Mouse (Mus musculus) liver, embryonic 14.5 days (tissue): Measurements from ENCODE around the gene Myl7. TPM values are rescaled to one million over a fixed set of nuclear protein-coding genes. Genes with fewer than 3 reads are reported as not detected.

ENCODE experiments used
- ATAC-seq: fragments of 200-750 bp; cut with Nextera tagmentation; 2 replicates; pipeline ENCODE4 v1.8.0; 2017; ENCODE audit warnings: moderate number of reproducible peaks, mild to moderate bottlenecking, moderate library complexity; ENCODE audit not compliant: insufficient read depth
- DNase-seq, 3 experiments: peaks; one replicate each; pipeline ENCODE4 v3.0.0-alpha.2; 2012 to 2013; ENCODE audit warnings: low read depth in 3 of 3, low spot score in 3 of 3
- H3K27ac ChIP-seq: fragments of 300-500 bp; sonication (generic); 2 replicates; pipeline ENCODE4 v1.5.1; 2014; ENCODE audit warnings: moderate library complexity, mild to moderate bottlenecking, control low read depth, inconsistent platforms
- H3K27me3 ChIP-seq: fragments of 300-500 bp; sonication (generic); 2 replicates; pipeline ENCODE4 v1.6.1; 2014; ENCODE audit warnings: mild to moderate bottlenecking, low read length, moderate library complexity; ENCODE audit not compliant: control insufficient read depth, insufficient read depth
- H3K36me3 ChIP-seq: fragments of 300-500 bp; sonication (generic); replicated peaks from 2 replicates; pipeline ENCODE4 v1.6.1; 2014; ENCODE audit warnings: low read depth; ENCODE audit not compliant: control insufficient read depth, insufficient read depth
- H3K4me1 ChIP-seq, 2 experiments: fragments of 200-500 bp in 1 of 2; fragments of 300-500 bp in 1 of 2; sonication (generic) in 1 of 2; replicated peaks; 2 replicates each; pipeline ENCODE4 v1.6.1; 2012 to 2014; ENCODE audit warnings: antibody characterized with exemption in 1 of 2, inconsistent platforms in 1 of 2, low read length in 1 of 2; ENCODE audit not compliant: control insufficient read depth in 2 of 2, insufficient read depth in 2 of 2
- H3K4me2 ChIP-seq: fragments of 300-500 bp; sonication (generic); 2 replicates; pipeline ENCODE4 v1.6.1; 2014; ENCODE audit warnings: low read depth, mild to moderate bottlenecking, control low read depth, moderate library complexity
- H3K4me3 ChIP-seq, 2 experiments: fragments of 200-500 bp in 1 of 2; fragments of 300-500 bp in 1 of 2; sonication (generic) in 1 of 2; 2 replicates each; pipeline ENCODE4 v1.5.1; 2012 to 2014; ENCODE audit warnings: low read depth in 2 of 2, low read length in 2 of 2, mild to moderate bottlenecking in 2 of 2, control low read depth in 1 of 2, inconsistent platforms in 1 of 2, moderate library complexity in 1 of 2; ENCODE audit not compliant: insufficient read depth in 1 of 2
- H3K9ac ChIP-seq: fragments of 300-500 bp; sonication (generic); replicated peaks from 2 replicates; pipeline ENCODE4 v1.6.1; 2014; ENCODE audit warnings: mild to moderate bottlenecking, control low read depth, moderate library complexity
- H3K9me3 ChIP-seq: fragments of 300-500 bp; sonication (generic); 2 replicates; pipeline ENCODE4 v1.6.1; 2016; ENCODE audit warnings: low read length, mixed read lengths; ENCODE audit not compliant: control insufficient read depth
- CTCF ChIP-seq: IDR thresholded peaks from 2 replicates; pipeline ENCODE4 v1.5.1; 2016; ENCODE audit warnings: antibody characterized with exemption, low read depth, control low read depth
- EP300 ChIP-seq: IDR thresholded peaks from 2 replicates; pipeline ENCODE4 v1.6.1; 2016; ENCODE audit warnings: antibody characterized with exemption, low read depth
- WGBS: fragments of 180-500 bp; shearing (Covaris S2); extraction: QIAGEN DNeasy Blood & Tissue Kit; methylation state at CpG from one replicate; pipeline ENCODE4 v1.1.7; 2014; ENCODE audit not compliant: insufficient replicate concordance; 5-methylcytosine and 5-hydroxymethylcytosine counted together
- polyA plus RNA-seq, 2 experiments: library from polyadenylated mRNA; depleted of rRNA in 1 of 2; stranded (reverse) in 1 of 2; unstranded in 1 of 2; fragments of >200 nt; fragmentation: Nextera tagmentation in 1 of 2; extraction: Ambion mirVana in 1 of 2; gene quantifications; 2 replicates each; pipeline versions ENCODE4 v1.2.1 to v1.2.3; 2012 to 2014

Myl7 gene
- polyA plus RNA-seq, 2 experiments = 3.2 to 6.6 TPM

GRCm38 (mm10) chr11:5919606-5920005, 21.0 kb upstream of the Myl7 start:
- H3K4me2 ChIP-seq = no peak overlapping the region
- H3K9ac ChIP-seq = no peak overlapping the region
- no peaks in the 10 kb centered on the region for H3K36me3 ChIP-seq
- 73% methylated on average over 4 of the region's 4 CpGs for WGBS
- H3K27me3 ChIP-seq = no peaks in the 10 kb centered on the region
- no peak overlapping the region for H3K27ac ChIP-seq
- no peaks in the 10 kb centered on the region for H3K9me3 ChIP-seq
- no peak overlapping the region for H3K4me3 ChIP-seq
- TF ChIP-seq CTCF = no peak
- no peak for TF ChIP-seq EP300
- peak; percentile 65 for ATAC-seq
- H3K4me1 ChIP-seq = peaks cover 0 to 9% of the 10 kb centered on the region in 2 experiments; a peak in 2 of 4 replicates
- no peak for DNase-seq

DNA sequence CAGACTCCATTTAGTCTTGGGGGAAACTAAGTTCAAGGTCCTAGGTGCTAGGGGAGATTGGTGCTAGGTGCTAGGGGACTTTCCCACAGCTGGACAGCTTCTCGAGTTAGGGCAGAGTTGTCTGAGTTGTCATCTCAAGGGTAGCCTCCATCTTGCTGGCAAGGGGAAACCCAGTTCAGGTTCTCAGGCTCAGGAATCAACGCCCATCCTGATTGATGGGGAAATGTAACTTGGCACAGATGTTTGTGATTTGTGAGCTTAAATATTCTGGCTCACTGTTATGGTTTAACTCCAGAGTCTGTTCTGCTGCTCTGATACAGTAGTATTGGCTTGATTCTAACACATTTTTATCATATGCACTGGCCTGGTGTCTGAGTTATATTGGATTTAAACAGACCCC, 19.5 kb upstream of the Myl7 start:
- Histone ChIP-seq H3K9ac (no peak overlapping the region), H3K4me2 (no peak overlapping the region), H3K36me3 (no peaks in the 10 kb centered on the region), H3K4me1 (peaks cover 0 to 9% of the 10 kb centered on the region in 2 experiments; a peak in 2 of 4 replicates), H3K9me3 (no peaks in the 10 kb centered on the region), H3K4me3 (no peak overlapping the region), H3K27me3 (no peaks in the 10 kb centered on the region), H3K27ac (no peak overlapping the region)
- DNase-seq (no peak), ATAC-seq (no peak)
- 48% methylated on average over 2 of the region's 2 CpGs for WGBS
- no peak for TF ChIP-seq CTCF
- no peak for TF ChIP-seq EP300

- WGBS = 56% methylated on average over 8 of the region's 8 CpGs
- Histone ChIP-seq H3K27me3 (no peaks in the 10 kb centered on the region), H3K36me3 (no peaks in the 10 kb centered on the region), H3K27ac (no peak overlapping the region), H3K4me2 (no peak overlapping the region), H3K4me1 (peaks cover 0 to 9% of the 10 kb centered on the region in 2 experiments; a peak in 2 of 4 replicates), H3K9me3 (no peaks in the 10 kb centered on the region), H3K9ac (no peak overlapping the region), H3K4me3 (no peak overlapping the region)
- no peak for DNase-seq
- TF ChIP-seq EP300 = no peak
- no peak for TF ChIP-seq CTCF
- ATAC-seq = no peak
These were observed 17.6 kb upstream of the Myl7 start for GRCm38 (mm10) chr11:5916178-5916548.

GRCm38 (mm10) chr11:5915429-5916177, 17.0 kb upstream of the Myl7 start:
- WGBS = 48% methylated on average over 5 of the region's 5 CpGs
- no peak for ATAC-seq
- no peak overlapping the region for H3K4me3 ChIP-seq
- no peaks in the 10 kb centered on the region for H3K9me3 ChIP-seq
- no peak for DNase-seq
- H3K4me1 ChIP-seq = peaks cover 0 to 9% of the 10 kb centered on the region in 2 experiments; a peak in 2 of 4 replicates
- H3K36me3 ChIP-seq = no peaks in the 10 kb centered on the region
- no peak overlapping the region for H3K27ac ChIP-seq
- no peak overlapping the region for H3K9ac ChIP-seq
- no peaks in the 10 kb centered on the region for H3K27me3 ChIP-seq
- no peak overlapping the region for H3K4me2 ChIP-seq
- TF ChIP-seq CTCF = no peak
- no peak for TF ChIP-seq EP300

DNA sequence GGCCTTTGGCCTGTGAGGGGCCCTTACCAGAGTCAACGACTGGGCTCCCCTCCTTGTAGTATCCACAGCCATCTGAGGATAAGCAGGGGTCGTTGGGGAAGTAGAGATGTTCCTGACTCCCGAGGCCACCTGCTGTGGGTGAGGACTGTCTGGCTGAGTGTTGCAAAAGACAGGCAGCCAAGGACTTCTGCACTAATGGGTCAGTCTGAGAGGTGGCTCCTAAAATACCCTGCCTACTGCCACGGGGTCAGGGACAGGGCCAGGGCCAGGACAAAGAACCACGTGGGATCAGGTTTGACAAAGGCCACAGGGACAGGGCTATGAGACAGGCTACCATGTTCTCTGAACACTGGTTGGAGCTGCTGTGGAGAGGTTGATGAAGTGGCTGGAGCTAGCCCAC, 16.4 kb upstream of the Myl7 start:
- no peak for ATAC-seq
- H3K9me3 ChIP-seq = no peaks in the 10 kb centered on the region
- no peak overlapping the region for H3K9ac ChIP-seq
- H3K4me3 ChIP-seq = no peak overlapping the region
- peaks cover 0 to 4% of the 10 kb centered on the region in 2 experiments; a peak in 2 of 4 replicates for H3K4me1 ChIP-seq
- no peaks in the 10 kb centered on the region for H3K27me3 ChIP-seq
- no peak for DNase-seq
- H3K27ac ChIP-seq = no peak overlapping the region
- H3K36me3 ChIP-seq = no peaks in the 10 kb centered on the region
- H3K4me2 ChIP-seq = no peak overlapping the region
- WGBS = 36% methylated on average over 5 of the region's 5 CpGs
- TF ChIP-seq CTCF (no peak), EP300 (no peak)
